Mouse (Mus musculus) kidney, postnatal 0 days (tissue): ENCODE measurements around the gene Tex22. TPM values are rescaled to one million over a fixed set of nuclear protein-coding genes. Genes with fewer than 3 reads are reported as not detected.

Experiments
- ATAC-seq: fragments of 200-750 bp; cut with Nextera tagmentation; replicated peaks from 2 replicates; pipeline ENCODE4 v1.8.0; 2017; ENCODE audit warnings: low read depth, moderate number of reproducible peaks, moderate TSS enrichment, moderate library complexity; ENCODE audit not compliant: low FRiP score
- DNase-seq: peaks from one replicate; pipeline ENCODE4 v3.0.0-alpha.2; 2016; ENCODE audit warnings: low spot score
- H3K27ac ChIP-seq: fragments of 300-500 bp; sonication (generic); 2 replicates; pipeline ENCODE4 v1.5.1; 2014; ENCODE audit warnings: mild to moderate bottlenecking
- H3K27me3 ChIP-seq: fragments of 300-500 bp; sonication (generic); 2 replicates; pipeline ENCODE4 v1.6.1; 2014; ENCODE audit warnings: low read length, mixed read lengths; ENCODE audit not compliant: insufficient read depth
- H3K36me3 ChIP-seq: fragments of 300-500 bp; sonication (generic); 2 replicates; pipeline ENCODE4 v1.6.1; 2014; ENCODE audit warnings: low read length, mixed read lengths; ENCODE audit not compliant: insufficient read depth
- H3K4me1 ChIP-seq: fragments of 300-500 bp; sonication (generic); replicated peaks from 2 replicates; pipeline ENCODE4 v1.6.1; 2014; ENCODE audit warnings: antibody characterized with exemption, low read length, mixed read lengths; ENCODE audit not compliant: insufficient read depth
- H3K4me2 ChIP-seq: fragments of 300-500 bp; sonication (generic); 2 replicates; pipeline ENCODE4 v1.6.1; 2014; ENCODE audit warnings: mild to moderate bottlenecking, low read length, moderate library complexity, mixed read lengths
- H3K4me3 ChIP-seq: fragments of 300-500 bp; sonication (generic); replicated peaks from 2 replicates; pipeline ENCODE4 v1.5.1; 2014; ENCODE audit warnings: low read depth, low read length
- H3K9ac ChIP-seq: fragments of 300-500 bp; sonication (generic); 2 replicates; pipeline ENCODE4 v1.6.1; 2014; ENCODE audit warnings: low read depth, low read length
- H3K9me3 ChIP-seq: fragments of 300-500 bp; sonication (generic); replicated peaks from 2 replicates; pipeline ENCODE4 v1.6.1; 2016; ENCODE audit warnings: low read length, inconsistent platforms, mixed read lengths
- CTCF ChIP-seq: IDR thresholded peaks from 2 replicates; pipeline ENCODE4 v1.5.1; 2016; ENCODE audit warnings: antibody characterized with exemption, low read depth, mild to moderate bottlenecking, moderate library complexity
- whole genome bisulfite sequencing: fragments of 180-500 bp; shearing (Covaris S2); extraction: QIAGEN DNeasy Blood & Tissue Kit; methylation state at CpG from one replicate; pipeline ENCODE4 v1.1.7; 2014; 5-methylcytosine and 5-hydroxymethylcytosine counted together
- polyA plus RNA-seq: library from polyadenylated mRNA; unstranded; fragments of >200 nt; fragmentation: Nextera tagmentation; extraction: Ambion mirVana; gene quantifications from 2 replicates; pipeline ENCODE4 v1.2.1, GENCODE M21; 2015

Gene Tex22
- polyA plus RNA-seq, 1 experiment from 2014 or later = not detected

GRCm38 (mm10) chr12:113103846-113104451, 29.6 kb downstream of the Tex22 start:
- H3K4me1 ChIP-seq = peaks cover 14% of the 10 kb centered on the region
- no peak overlapping the region for H3K4me2 ChIP-seq
- H3K27ac ChIP-seq = no peak overlapping the region
- no peaks in the 10 kb centered on the region for H3K36me3 ChIP-seq
- no peak overlapping the region for H3K9ac ChIP-seq
- ATAC-seq = peak; percentile 19; the same call in 1 of the 2 replicates
- no peak overlapping the region for H3K4me3 ChIP-seq
- peak; percentile 54 for TF ChIP-seq CTCF
- peak; percentile 36 for DNase-seq
- no peaks in the 10 kb centered on the region for H3K27me3 ChIP-seq
- 76% methylated on average over 8 of the region's 8 CpGs for WGBS
- H3K9me3 ChIP-seq = no peaks in the 10 kb centered on the region

DNA sequence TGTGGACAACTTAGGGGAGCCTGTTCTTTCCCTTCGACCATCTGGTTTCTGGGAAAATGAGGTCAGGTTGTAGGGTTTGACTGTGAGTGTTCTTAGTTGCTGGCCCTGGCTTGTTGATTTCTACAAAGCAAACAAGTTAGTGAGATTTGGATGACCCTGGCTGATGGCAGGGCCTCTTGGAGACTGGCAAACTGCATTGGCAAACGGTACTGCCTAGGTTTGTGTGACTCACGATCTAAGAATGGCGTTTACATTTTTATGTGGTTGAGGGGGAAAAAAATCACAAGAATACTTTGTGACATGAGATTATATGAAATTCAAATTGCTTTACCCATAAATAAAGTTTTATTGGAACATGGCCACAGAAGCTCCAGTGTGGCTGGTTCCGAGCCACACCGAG, 32.1 kb downstream of the Tex22 start:
- ATAC-seq = no peak

GRCm38 (mm10) chr12:113107431-113108124, 33.3 kb downstream of the Tex22 start:
- DNase-seq = no peak
- ATAC-seq = no peak
- Histone ChIP-seq H3K27me3 (no peaks in the 10 kb centered on the region), H3K4me1 (no peaks in the 10 kb centered on the region; the same call in 1 of the 2 replicates), H3K4me3 (no peak overlapping the region), H3K36me3 (no peaks in the 10 kb centered on the region), H3K27ac (no peak overlapping the region), H3K9ac (no peak overlapping the region), H3K9me3 (no peaks in the 10 kb centered on the region), H3K4me2 (no peak overlapping the region)
- WGBS = 76% methylated on average over 4 of the region's 4 CpGs
- no peak for TF ChIP-seq CTCF

More for the DNA sequence above, 32.1 kb downstream of the Tex22 start:
- Histone ChIP-seq H3K36me3 (no peaks in the 10 kb centered on the region), H3K9me3 (no peaks in the 10 kb centered on the region), H3K4me2 (no peak overlapping the region), H3K4me3 (no peak overlapping the region), H3K4me1 (no peaks in the 10 kb centered on the region; the same call in 1 of the 2 replicates), H3K9ac (no peak overlapping the region), H3K27ac (no peak overlapping the region), H3K27me3 (no peaks in the 10 kb centered on the region)
- no peak for DNase-seq
- no peak for TF ChIP-seq CTCF
- WGBS = 78% methylated on average over 6 of the region's 6 CpGs

DNA sequence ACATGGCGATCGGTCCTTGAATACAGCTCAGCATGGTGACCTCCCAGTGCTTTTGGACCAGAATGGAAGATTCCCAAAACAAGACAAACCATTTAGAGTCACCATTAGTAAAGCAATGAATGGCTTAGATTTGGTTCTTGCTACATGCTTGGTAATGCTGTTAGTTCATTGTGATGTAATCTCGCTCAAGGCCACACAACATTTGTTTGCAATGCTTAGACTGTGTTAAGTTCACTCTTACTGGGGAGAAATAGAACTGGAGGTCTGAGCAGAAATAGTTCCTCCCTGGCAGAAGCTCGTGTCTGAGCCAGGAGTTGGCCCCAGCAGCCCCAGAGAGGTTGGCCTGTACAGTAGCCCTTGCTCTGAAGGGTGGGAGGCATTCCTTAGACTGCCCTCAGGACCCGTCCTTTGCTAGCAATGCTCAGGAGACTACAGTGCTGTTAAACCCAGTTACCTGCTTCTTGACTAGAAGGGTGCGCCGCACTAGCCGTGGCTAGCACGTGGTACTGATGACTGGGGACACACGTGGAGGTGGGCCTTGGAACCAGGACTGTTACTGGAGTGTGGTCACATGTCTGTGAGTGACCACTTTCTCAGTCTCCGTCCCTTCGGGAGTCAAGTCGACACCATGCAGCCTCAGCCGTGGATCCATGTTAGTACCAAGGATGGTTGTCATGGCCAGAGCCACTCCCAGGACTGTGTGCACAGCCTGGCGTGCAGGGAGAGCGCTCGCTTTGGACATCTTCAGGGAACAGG, 34.4 kb downstream of the Tex22 start:
- no peak overlapping the region for H3K4me2 ChIP-seq
- peaks cover 5% of the 10 kb centered on the region; the same call in 1 of the 2 replicates for H3K36me3 ChIP-seq
- H3K4me3 ChIP-seq = no peak overlapping the region
- no peaks in the 10 kb centered on the region for H3K27me3 ChIP-seq
- no peak for DNase-seq
- H3K9ac ChIP-seq = no peak overlapping the region
- no peaks in the 10 kb centered on the region for H3K9me3 ChIP-seq
- H3K4me1 ChIP-seq = no peaks in the 10 kb centered on the region; the same call in 1 of the 2 replicates
- no peak for ATAC-seq
- no peak overlapping the region for H3K27ac ChIP-seq
- 80% methylated on average over 17 of the region's 17 CpGs for WGBS
- TF ChIP-seq CTCF = no peak

- DNase-seq = no peak
- Histone ChIP-seq H3K36me3 (peaks cover 15% of the 10 kb centered on the region), H3K4me2 (no peak overlapping the region), H3K27ac (no peak overlapping the region), H3K4me1 (no peaks in the 10 kb centered on the region; the same call in 1 of the 2 replicates), H3K9me3 (no peaks in the 10 kb centered on the region), H3K9ac (no peak overlapping the region), H3K27me3 (no peaks in the 10 kb centered on the region), H3K4me3 (no peak overlapping the region)
- ATAC-seq = no peak
- WGBS = 73% methylated on average over 10 of the region's 10 CpGs
- TF ChIP-seq CTCF = no peak
Measured at GRCm38 (mm10) chr12:113109801-113110200, 35.5 kb downstream of the Tex22 start.

DNA sequence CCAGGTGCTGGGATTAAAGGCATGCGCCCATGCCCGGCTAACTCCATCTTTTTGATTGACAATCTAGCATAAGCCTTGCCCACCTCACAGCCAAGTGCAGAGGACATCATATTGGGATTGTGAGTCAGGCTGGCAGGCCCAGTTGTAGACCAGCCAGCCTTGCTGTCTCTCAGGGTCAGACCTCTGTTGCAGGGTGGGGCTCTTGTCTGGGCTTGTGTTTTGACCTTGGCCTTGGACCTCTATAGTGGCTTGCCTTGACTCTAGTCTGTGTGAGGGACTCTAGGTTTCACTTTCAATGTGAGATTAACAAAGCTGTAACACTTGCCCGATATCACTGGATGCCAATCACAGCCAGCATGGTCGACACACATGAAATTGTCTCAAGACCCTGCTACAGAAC, 39.8 kb downstream of the Tex22 start:
- Histone ChIP-seq H3K27me3 (no peaks in the 10 kb centered on the region), H3K4me3 (no peak overlapping the region), H3K4me1 (no peaks in the 10 kb centered on the region; the same call in 1 of the 2 replicates), H3K9me3 (no peaks in the 10 kb centered on the region), H3K36me3 (peaks cover 37% of the 10 kb centered on the region), H3K4me2 (no peak overlapping the region), H3K27ac (no peak overlapping the region), H3K9ac (no peak overlapping the region)
- 90% methylated on average over 4 of the region's 4 CpGs for WGBS
- DNase-seq (no peak), ATAC-seq (no peak)
- TF ChIP-seq CTCF = no peak
